Mouse (Mus musculus) brain, embryonic 14.5 days (tissue): ENCODE results near the gene Zfp287. TPM values are rescaled to one million over a fixed set of nuclear protein-coding genes. Genes with fewer than 3 reads are reported as not detected.

Source experiments
- DNase-seq: peaks from one replicate; pipeline ENCODE4 v3.0.0-alpha.2; 2011; ENCODE audit warnings: low read depth
- CTCF ChIP-seq: fragments of 200-500 bp; IDR thresholded peaks from 2 replicates; pipeline ENCODE4 v1.5.1; 2012; ENCODE audit warnings: inconsistent platforms, mild to moderate bottlenecking, moderate library complexity, borderline replicate concordance; ENCODE audit not compliant: insufficient read depth, insufficient read length; ENCODE audit errors: extremely low read depth
- POLR2A ChIP-seq: fragments of 200-500 bp; IDR thresholded peaks from 2 replicates; pipeline ENCODE4 v1.6.1; 2012; ENCODE audit warnings: mild to moderate bottlenecking, inconsistent platforms, borderline replicate concordance; ENCODE audit not compliant: poor library complexity, insufficient read depth, insufficient read length, severe bottlenecking; ENCODE audit errors: extremely low read depth
- polyA plus RNA-seq: library from polyadenylated mRNA; depleted of rRNA; stranded (reverse); fragments of >200 nt; gene quantifications from 2 replicates; pipeline ENCODE4 v1.2.3, GENCODE M21; 2012; rRNA removed

Zfp287 gene
- polyA plus RNA-seq, 1 experiment = 16.2 TPM

DNA sequence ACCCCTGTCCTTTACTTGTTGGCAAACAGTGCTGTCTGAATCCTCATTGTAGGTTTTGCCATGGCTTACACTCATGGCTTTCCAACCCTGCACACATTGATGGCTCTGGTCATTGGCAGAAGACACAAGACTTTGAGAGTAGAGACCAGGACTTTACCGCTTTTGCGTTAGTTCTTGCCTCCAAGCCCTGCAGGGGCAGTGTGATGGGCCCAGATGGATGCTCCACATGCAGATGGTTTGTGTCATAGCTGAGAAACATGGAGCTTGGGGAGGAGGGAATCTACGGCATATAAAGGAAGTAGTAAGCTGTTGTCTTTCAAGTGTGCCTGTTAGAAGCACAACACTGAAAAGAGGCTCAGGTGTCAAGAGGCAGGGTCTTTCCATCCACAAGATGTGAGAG, 79.6 kb downstream of the Zfp287 start:
- TF ChIP-seq CTCF (no peak), POLR2A (no peak)
- no peak for DNase-seq

GRCm38 (mm10) chr11:62651563-62651962, 80.1 kb downstream of the Zfp287 start:
- DNase-seq = no peak
- no peak for TF ChIP-seq CTCF
- TF ChIP-seq POLR2A = no peak

Other genes with a start within 250 kb of the Zfp287 start
- 112 and 180 TPM in 2 replicates for gene Cenpv, start 192.6 kb downstream of the Zfp287 start, polyA plus RNA-seq
- 4,191 and 5,062 TPM in 2 replicates for gene Ubb, start 180.7 kb downstream of the Zfp287 start, polyA plus RNA-seq
- 20.5 and 26.3 TPM in 2 replicates for gene Trpv2, start 157.4 kb downstream of the Zfp287 start, polyA plus RNA-seq
- gene Lrrc75a, start 83.4 kb downstream of the Zfp287 start, polyA plus RNA-seq = 19.9 and 23.4 TPM in 2 replicates
- gene Mmgt2, start 83.2 kb downstream of the Zfp287 start, polyA plus RNA-seq = 29.0 and 35.4 TPM in 2 replicates
- gene Gm10428, start 21.2 kb upstream of the Zfp287 start, polyA plus RNA-seq = not detected in 2 replicates
- 19.8 and 21.0 TPM in 2 replicates for gene Zfp286, start 57.6 kb upstream of the Zfp287 start, polyA plus RNA-seq
- 4.1 and 5.7 TPM in 2 replicates for gene Trim16, start 88.3 kb upstream of the Zfp287 start, polyA plus RNA-seq
- 0.20 and 0.45 TPM in 2 replicates for gene Fbxw10, start 115.2 kb upstream of the Zfp287 start, polyA plus RNA-seq
- 25.7 and 29.3 TPM in 2 replicates for gene Tvp23b, start 147.6 kb upstream of the Zfp287 start, polyA plus RNA-seq
- 0.10 and 0.12 TPM in 2 replicates for gene Cdrt4, start 219.3 kb upstream of the Zfp287 start, polyA plus RNA-seq